Mouse (Mus musculus) hematopoietic stem cell, adult 5-6 weeks (primary cell): ENCODE data around the gene Add1. TPM values are rescaled to one million over a fixed set of nuclear protein-coding genes. Genes with fewer than 3 reads are reported as not detected.

Experiments
- ATAC-seq, 2 experiments: fragments of 125-278 bp in 1 of 2; replicated peaks in 1 of 2; 2 replicates each; pipeline ENCODE4 v1.8.0; 2016 to 2017; ENCODE audit warnings: inconsistent platforms in 2 of 2, mild to moderate bottlenecking in 2 of 2, moderate number of reproducible peaks in 2 of 2, low read depth in 1 of 2, moderate TSS enrichment in 1 of 2; ENCODE audit not compliant: low FRiP score in 2 of 2, poor library complexity in 2 of 2, severe bottlenecking in 2 of 2, insufficient read depth in 1 of 2, low TSS enrichment in 1 of 2
- total RNA-seq: library from RNA; stranded (forward); fragments of 172-1452, 232-1000 nt; gene quantifications from 2 replicates; pipeline ENCODE4 v1.2.3, GENCODE M21; 2017

Gene Add1
- 130 and 184 TPM in 2 replicates for total RNA-seq

DNA sequence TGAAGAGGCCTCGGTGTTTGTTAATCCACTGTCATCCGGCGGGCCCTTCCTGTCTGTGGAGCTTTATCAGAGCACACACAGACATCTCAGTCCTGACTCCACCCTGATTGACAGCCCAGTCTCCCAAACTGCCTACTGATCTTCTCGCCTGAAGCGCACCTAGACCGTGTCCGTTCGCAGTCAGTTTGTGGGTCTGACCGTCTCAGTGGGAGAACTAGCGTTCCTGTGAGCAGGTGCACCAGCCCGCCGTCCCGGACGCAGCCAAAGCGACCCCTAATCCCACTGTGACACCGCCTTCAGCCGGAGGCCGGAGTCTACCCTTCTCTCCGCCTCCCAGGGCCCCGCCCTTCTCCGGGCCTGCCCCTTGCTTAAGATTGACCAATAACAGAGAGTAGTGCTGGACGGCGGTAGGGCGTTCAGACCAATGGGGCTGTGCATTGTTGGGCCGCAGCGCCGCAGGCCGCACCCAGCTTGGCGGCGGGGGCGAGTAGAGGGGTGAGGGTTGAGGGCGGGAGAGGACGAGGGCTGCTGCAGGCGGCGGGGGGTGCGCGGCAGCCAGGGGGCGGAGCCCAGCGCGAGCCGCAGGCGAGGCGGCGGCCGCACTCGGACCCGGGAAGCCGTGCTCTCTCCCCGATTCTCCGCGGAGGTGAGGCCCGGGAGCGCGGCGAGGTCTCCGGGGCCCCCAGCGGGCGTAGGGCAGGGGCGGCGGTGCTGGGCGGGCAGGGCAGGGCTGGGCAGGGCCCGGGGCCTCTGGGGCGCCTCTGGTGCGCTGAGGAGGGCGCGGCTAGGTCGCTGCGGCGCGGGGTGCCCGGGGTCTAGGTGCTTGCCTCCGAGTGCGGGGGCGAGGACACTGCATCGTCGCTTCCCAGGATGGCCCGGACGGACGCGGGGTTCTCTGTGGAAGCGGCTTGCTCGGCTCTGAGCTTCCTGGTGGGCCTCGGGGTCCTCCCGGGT is at the start of gene Add1:
Gene Add1, plus strand, starts transcription at position 397 of the 954 bp plus-strand sequence.
- ATAC-seq: peak; percentile 96 to 98

DNA sequence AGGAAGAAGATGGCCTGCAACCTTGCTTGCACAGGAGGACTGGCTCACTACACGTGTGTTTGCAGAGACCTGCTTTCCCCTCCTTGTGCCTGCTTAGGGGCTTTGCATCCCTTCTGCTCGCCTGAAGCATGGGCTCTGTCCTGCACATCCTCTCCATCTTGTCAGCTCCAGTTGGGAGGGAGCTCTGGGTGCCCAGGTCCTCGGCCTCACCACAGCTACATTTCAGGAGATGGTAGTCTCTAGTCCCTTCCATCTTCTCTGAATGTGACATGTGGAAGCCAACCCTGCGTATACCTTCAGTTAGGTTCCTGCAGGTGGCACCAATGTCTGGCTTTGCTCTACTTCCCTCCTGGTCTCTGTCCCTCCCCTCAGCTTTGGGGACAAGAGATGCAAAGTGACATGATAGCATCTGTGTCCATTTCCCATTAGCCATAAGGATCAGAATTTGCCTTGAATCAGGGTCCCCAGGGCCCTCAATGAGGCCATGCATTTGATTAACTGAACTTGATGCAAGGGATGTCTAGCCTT is 49.4 kb upstream of the Add1 start:
- no peak for ATAC-seq

DNA sequence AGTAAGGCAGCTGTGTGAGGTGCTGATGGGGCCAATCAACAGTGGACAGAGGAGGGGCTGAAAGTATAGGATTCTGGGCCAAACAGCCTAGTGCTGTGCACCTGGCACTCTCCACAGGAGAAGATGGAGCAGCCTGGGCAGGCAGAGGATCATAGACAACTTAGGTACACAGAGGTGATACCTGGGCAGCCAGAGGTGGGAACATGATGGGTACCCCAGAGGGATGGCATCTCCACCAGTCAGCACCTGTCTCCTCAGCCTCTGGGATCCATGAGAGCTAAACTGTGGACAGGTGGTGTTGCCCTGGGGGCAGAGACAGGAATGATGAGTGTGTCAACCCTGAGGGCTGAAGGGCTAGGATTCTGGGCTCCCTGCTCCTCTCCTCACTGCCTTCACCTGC is 49.0 kb upstream of the Add1 start:
- ATAC-seq: no peak

- peak; percentile 92 for ATAC-seq
These were observed 47.6 kb upstream of the Add1 start, which contains the start of gene Sh3bp2 for GRCm38 (mm10) chr5:34525663-34526476. TSS of gene Sh3bp2 (plus strand) at chr5:34525838.

DNA sequence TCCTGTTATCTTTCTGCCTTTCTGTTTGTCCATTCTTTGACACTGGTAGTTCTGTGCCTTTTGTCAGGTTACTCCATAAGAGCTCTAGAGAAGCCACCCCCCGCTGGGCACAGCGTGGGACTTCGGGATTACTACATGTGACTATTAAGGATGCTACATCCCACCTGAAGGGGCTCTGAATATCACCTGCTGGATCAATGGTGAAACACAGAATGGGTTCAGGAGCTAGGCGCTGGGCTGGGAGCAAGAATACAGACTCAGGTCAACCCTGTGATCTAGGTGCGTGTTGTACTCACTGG is 47.0 kb upstream of the Add1 start:
- ATAC-seq: no peak

DNA sequence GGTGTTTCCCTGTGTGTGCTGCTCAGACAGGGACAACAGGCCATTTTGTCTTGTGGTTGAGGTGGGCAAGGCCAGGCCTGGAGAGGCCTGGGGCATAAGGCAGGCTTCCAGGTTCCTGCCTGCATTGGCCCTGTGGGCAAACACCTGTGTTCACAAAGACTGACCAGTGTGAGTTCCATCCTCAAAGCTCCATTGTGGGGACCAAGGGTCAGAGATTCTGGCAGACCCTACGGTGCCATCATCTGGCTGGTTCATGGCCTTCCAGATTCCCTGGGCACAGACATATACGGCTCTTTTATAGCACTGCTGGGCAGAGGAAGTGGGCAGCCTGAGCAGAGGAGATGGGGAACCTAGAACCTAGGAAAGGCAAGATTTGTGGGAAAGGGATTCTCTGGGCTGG is 46.1 kb upstream of the Add1 start:
- no peak for ATAC-seq

- no peak for ATAC-seq
These were observed 44.7 kb upstream of the Add1 start for GRCm38 (mm10) chr5:34528724-34529123.

DNA sequence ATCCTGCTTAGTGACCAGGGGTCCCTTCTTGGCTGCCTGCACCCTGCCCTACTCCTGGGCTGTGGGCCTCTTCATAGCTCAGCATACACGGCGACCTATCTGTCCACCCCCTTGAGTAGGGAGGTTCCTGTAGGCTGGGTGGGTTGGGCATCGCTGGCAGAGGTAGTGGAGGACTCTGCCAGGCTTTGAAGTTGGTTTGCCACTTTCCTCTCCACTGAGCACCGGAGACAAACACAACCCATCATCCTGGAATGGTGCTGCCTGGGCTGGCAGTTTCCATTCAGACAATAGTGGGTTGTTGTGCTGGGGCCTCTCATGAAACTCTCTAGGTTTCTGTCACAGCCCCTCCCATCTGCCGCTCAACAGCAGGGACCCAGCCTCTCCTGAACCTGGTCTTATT is 43.3 kb upstream of the Add1 start:
- ATAC-seq: no peak

- no peak for ATAC-seq
These were observed 42.8 kb upstream of the Add1 start for GRCm38 (mm10) chr5:34530687-34531086.

- ATAC-seq: no peak
These were observed 40.4 kb upstream of the Add1 start for GRCm38 (mm10) chr5:34533066-34533465.

GRCm38 (mm10) chr5:34533820-34534219 is 39.6 kb upstream of the Add1 start:
- no peak; a peak in 1 of 4 replicates for ATAC-seq

DNA sequence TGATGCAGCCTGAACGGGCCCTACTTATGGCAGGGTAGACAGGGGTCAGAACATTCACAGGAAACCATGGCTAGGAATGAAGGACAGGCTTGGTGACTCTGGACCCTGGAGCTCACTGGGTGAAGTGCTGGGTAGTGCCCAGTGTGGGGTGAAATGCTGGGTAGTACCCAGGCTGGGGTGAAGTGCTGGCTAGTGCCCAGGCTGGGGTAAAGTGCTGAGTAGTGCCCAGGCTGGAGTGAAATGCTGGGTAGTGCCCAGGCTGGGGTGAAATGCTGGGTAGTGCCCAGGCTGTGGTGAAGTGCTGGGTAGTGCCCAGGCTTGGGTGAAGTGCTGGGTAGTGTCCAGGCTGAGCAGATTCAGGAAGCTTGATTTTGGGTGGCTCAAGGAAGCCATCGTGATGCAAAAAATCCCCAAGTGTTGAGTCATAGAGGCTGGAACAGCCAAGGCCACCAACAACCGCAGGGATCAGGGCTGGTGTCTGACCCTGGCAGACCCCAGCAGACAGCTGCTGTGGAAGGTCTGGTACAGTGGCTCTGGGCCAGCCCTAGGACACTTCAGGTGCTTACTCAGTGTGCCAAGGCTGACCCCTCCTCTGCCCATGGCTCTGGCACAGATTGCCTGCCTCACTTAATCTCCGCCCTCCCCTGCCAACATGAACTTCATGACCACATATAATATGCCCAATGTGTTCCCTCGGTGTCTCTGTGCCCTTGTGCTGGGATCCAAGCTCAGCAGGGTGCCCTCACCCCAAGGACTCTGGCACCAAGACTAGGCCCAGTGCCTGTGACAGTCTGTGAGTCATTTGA is 38.5 kb upstream of the Add1 start:
- no peak; a peak in 1 of 4 replicates for ATAC-seq

- no peak for ATAC-seq
These were observed 37.6 kb upstream of the Add1 start for GRCm38 (mm10) chr5:34535831-34536230.

DNA sequence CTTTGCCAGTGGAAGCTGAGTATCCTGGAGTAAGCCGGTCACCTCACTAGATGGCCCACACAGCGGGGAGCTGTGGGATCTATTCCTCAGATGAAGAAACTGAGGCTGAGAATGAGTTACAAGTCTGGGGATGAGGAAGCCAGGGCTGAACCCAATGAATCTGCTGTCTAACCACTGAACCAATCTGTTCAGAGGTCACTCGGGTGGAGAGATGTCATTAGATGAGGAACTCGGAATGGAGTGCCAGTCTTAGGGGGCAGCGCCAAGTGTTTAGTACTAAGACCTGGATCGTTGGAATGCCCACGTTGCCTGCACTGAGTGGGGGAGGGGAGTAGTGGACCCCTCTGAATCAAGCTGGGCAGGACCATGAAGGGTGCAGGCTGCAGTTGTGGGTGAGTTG is 35.4 kb upstream of the Add1 start:
- ATAC-seq: no peak

DNA sequence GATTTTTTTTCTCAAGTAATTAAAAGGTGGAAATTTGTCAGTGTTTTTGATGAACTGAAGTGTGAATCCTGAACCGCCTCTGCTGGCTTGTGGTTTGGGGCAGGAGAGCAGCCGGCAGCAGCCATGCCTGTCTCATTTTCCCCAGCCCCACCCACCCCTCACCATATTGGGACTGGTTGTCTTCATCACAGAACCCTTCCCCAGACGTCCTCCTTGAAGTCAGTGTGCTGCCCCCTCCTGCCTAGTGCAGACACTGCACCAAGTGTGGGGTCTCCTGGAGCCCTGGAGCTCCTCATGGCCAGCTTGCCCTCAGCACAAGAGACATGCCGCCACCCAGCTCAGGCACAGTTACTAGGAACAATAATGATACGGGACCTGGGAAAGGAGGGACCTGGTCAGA is 34.9 kb upstream of the Add1 start:
- ATAC-seq: peak; percentile 19 to 64; a peak in 1 of 4 replicates

DNA sequence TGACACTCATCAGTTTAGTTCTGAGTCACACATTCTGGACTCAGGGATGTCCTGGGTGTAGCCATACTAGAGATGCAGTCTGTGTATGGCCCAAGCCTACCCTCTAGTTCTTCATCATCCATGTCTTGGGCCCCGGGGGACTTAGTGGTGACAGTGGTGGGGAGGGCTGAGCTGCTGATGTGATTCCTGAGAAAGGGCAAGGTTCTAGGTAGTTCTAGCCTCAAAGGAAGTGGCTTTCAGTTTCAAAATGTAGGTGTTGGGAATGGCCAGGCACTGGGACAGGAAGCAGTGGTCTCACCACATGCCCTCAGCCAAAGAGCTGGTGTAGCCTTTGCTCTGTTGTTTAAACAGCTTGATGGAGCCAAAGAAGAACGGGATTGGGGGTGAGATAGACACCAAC is 34.3 kb upstream of the Add1 start:
- ATAC-seq: no peak

- ATAC-seq: no peak
These were observed 31.3 kb upstream of the Add1 start for GRCm38 (mm10) chr5:34542166-34542565.
